Mouse (Mus musculus) naive thymus-derived CD4-positive, alpha-beta T cell, adult 5 months (primary cell): ENCODE data around the gene Tnfrsf12a. TPM values are rescaled to one million over a fixed set of nuclear protein-coding genes. Genes with fewer than 3 reads are reported as not detected.

ENCODE experiments used
- polyA plus RNA-seq: library from polyadenylated mRNA; unstranded; fragments of 100-300 nt; shearing (Covaris generic); gene quantifications from one replicate; pipeline ENCODE4 v1.2.1, GENCODE M21; 2017

Tnfrsf12a gene
- 38.8 TPM for polyA plus RNA-seq

DNA sequence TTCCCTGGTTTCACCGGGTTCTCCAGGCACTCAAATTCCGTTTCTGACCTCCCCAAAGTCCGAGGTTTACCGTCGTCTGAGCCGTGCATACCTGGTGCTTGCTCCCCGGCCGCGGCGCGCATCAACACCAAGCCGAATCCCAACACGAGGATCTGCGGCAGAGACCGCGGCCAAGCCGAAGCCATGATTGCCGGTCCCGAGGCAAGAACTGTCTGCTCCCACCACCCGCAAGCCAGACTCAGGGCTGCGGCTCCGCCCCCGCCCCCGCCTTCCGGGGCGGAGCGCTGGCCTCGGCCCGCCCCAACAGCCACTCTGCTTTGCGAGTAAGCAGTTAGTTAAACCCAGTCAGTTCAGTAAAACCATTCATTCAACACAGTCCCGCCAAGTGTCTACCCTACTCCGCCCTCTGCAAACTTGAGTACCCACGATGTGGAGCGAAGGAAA lies at the start of gene Tnfrsf12a:
TSS of gene Tnfrsf12a (minus strand) at position 233 of the 444 bp plus-strand sequence.

DNA sequence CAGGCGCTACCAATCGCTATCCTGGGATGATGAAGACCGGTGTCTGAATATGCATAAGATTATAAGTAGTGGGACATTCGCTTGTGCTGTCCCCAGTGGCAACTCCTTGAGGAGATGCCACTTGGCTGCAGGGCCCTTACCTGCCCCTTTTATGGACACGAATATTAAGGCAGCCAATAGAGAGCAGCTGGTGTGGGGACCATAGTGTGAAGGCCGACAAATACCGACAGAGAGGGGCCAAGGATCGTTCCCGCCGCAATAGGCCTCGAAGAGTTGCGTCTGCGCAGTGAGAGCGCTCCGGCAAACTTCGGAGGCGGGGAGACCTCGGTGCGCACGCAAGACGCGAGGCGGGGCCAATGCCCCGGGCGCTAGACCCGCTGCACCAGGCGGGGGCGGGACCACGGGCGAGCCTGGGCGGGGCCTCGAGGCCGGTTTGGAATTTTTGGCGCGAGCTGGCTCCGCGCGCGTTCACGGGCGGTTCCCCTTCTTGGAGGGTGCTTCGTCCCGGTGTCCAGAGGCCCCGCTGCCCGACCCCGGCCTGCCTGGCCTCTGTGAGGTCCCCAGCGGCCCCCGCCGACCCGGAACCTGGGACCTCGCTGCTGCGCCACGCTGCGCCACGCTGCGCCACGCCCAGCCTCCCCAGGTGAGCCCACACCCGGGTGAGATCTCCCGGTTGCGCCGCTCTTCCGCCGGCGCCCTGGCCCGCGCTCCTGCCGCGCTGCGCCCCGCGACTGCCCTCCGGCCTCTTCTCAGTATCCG lies 48.9 kb upstream of the Tnfrsf12a start, which contains the start of gene Pkmyt1:
TSS of gene Pkmyt1 (plus strand) at position 338 of the 759 bp plus-strand sequence.

DNA sequence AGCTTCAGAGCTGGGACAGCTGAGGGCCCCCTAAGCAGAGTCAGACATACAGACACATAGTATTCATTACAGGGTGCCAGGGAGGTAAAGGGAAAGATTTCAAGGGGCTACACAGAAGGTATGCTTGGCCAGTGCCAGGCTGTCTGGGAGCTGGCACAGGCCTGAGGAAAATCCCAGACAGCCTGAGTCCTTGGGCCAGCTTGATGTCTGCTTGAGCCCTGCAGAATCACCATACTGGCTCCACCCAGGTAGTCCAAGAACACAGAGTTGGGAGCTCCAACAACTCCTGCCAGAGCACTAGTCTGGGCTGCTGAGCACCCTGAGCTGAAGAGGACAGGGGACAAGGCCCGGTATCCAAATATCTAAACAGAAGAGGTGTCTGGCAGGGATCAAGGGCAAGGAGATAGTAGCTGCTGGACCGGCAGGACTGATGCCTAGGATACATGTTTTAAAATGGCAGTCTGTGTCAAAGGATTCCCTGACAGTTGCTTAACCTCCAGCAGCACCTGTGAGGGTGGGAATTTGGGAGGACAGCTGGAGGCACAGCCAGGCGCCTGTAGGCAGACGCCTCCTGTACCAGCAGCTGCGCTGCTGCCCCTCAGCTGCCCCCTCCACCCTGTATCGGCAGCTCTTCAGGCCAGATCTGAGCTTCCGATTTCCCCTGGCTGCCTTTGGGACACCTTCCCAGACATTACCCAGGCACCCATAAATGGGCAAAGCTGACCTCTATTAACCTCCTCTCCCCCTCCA lies 45.3 kb upstream of the Tnfrsf12a start, which contains the start of gene 1520401A03Rik:
TSS of gene 1520401A03Rik (minus strand) at position 408 of the 750 bp plus-strand sequence.

DNA sequence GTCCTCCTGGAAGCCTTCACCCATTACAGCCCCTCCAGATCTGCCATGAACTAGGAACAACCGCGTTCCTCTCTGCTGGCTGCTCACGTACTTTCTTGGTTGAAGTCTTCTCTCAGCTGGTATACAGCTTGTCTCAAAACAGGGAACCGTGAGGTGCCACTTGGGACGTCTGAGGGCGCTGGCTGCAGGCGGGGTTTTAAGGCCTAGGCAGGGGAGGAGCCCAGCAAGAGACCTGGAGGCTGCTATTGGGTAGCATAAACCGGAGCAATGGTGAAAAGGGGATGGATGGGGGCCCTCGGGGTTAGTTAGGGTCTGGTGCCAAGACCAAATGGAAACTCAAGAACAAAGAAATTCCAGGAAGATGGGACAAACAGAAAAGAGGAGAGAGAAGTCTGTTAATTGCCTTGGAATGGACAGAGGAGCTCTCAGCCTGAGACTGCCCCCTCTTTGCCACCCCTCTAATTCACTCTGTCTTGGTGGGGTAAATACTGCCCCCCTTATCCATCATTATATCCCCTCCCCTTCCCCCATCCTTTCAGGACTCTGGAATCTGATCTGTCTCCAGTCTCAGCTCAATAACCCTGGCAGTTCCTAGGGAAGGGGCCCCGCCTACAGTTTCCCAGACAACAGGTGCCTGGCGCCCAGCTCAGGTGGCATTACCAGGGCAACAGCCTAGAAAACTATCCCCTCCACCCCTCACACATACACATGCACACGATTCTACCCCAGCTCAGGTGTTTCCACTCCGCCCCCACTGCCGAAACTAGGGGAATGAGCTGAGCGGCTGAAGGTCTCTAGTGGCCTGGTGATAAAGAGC lies 6.8 kb upstream of the Tnfrsf12a start, which contains the start of gene Cldn9:
TSS of gene Cldn9 (minus strand) at position 171 of the 817 bp plus-strand sequence.

DNA sequence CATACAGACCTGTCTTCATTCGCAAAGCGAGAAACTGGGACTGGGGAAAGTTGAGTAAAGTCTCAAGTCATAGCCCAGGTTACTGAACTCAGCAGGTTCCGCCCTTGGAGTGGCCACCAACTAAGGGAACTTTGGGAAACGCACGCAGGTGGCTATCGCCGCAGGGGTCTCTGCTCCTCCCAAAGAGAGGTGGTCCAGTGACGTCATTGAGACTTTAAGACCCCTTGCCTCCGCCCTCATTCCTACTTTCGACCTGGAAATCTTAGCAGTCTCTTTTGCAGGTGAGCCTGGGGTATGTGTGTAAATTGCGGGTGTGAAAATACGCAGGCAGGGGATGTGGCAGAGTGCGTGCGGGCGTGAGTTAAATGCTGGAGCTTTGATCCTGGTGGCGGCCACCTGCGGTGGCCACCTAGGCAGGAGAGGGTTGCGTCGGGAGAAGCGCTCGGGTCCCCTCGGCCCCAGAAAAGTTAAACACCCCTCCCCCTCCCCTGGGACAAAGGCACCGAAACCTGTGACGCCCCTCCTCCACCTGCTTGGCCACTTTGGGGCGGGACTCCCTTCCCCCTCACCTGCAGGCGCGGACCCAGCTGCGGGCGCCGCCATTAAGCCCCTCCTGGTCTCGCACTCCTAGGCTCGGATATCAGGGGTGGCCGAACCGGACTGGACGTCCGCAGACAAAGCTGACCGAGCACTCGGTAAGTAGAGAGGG lies 2.0 kb upstream of the Tnfrsf12a start, which contains the start of gene Cldn6:
TSS of gene Cldn6 (plus strand) at position 123 of the 709 bp plus-strand sequence.

DNA sequence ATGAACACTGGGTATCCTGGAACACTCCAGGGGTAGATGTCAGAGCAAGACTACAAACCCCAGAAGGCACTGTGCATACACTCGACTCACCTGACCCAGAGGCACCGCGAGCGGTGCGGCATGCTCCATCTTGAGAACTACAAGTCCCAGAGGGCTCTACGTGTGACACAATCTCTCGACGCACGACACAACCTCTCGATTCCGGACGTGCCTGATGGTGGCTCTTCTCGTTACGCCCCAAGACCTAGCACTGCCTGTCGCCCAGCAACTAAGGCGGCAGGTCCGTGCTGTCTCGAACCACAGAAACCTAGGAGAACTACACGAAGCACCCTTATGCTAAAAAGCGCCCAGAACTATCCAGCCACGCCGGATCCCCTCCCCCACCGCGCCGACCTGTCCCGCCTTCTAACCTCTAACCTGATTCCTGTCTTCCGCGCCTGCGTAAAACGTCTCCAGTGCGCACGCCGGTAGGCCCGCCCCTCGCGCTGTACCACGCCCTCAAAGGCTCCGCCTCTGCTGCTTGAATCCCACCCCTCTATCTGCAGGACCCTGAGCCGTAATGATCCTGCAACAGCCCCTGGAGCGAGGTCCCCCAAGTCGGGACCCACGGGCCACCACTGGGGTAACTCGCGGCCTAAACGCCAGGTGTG lies 3.7 kb downstream of the Tnfrsf12a start, which contains the start of the genes Hcfc1r1 and Thoc6:
TSS of gene Hcfc1r1 (plus strand) at position 173 of the 650 bp plus-strand sequence.
TSS of gene Thoc6 (minus strand) at position 459 of the 650 bp plus-strand sequence.

DNA sequence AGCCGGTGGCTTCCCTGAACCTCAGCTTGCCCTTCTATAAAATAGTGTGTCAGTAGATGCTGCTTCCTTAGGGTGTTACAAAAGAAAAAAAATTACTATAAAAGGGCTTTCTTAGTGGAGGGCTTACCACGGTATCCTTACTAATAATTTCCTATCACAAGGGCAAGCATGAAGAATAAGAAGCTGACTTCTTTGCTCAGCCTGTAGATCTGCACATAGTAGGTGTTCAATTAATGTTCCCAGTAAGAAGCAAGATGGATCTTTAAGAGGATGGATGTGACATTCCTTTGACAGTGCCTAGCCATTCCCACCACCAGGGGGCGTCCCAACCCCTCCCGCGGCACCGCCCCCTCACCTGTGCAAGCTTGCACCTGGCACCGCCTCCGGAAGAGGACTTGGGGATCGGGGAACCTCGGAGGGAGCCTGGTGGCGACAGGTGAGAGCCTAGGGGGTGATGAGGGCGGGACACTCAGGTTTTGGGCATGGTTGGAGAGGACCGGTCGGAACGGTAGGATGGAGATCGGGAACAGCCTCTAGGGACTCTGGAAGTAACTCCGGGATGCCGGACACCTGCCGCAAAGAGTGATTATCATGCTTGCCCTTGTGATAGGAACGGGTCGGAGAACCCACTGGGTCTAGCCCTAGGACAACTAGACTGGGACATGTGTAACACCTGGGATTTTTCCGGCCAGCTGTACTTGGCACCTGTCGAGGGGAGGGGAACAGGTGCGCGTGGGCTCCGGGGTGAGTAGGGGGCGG lies 17.0 kb downstream of the Tnfrsf12a start, which contains the start of gene Bicdl2:
TSS of gene Bicdl2 (plus strand) at position 390 of the 759 bp plus-strand sequence.

DNA sequence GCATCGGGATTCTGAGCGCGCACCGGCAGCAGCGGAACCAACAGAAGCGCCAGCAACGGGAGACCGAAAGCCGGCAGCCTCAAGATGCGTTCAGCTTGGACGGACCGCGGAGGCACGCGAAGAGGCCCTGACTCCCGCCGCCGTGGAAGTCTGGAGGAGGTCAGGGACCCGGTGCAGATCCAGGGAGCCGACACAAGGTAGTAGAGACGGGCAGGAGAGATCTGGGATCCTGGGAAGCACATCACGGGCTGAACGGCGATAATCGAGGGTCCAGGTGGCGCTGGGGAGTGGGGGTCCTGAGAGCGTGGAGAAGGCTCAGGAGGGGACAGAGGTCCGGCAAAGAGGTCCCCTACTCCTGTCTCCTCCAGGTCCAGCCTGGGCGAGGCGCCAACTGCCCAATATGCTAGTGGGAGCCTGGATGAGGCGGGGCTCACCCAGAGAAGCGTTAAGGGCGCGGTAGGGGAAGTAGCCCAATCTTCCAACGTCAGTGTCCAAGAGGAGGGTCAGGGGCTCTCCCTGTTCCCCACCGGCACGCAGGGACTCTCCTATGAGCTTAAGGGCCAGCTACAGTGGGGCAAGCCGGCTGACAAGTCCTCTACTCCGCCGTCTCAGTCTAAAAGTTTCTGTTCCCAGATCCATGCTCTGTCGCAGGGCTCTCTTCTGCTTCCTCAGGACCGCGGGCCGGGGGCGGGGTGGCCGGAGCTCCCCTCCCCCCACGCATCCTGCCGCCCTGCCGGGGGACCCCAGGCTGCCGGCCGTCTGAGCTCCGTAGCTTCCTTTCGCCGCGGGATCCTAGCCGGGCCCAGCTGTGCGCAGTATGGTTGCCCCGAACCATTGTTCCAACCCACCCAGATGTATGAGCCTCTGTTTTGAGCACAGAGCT lies 32.4 kb downstream of the Tnfrsf12a start, which contains the start of gene Mmp25:
TSS of gene Mmp25 (minus strand) at position 665 of the 883 bp plus-strand sequence.

Other genes starting within 250 kb of the Tnfrsf12a start
- not detected for gene Vmn2r117, start 197.8 kb downstream of the Tnfrsf12a start, polyA plus RNA-seq
- gene Zfp213, start 113.2 kb downstream of the Tnfrsf12a start, polyA plus RNA-seq: 8.3 TPM
- not detected for gene Zfp13, start 78.0 kb downstream of the Tnfrsf12a start, polyA plus RNA-seq
- gene Zscan10, start 76.6 kb downstream of the Tnfrsf12a start, polyA plus RNA-seq: 19.6 TPM
- not detected for gene Mmp25, start 32.2 kb downstream of the Tnfrsf12a start, polyA plus RNA-seq
- gene Bicdl2, start 17.0 kb downstream of the Tnfrsf12a start, polyA plus RNA-seq: not detected
- 46.7 TPM for gene Hcfc1r1, start 3.9 kb downstream of the Tnfrsf12a start, polyA plus RNA-seq
- gene Thoc6, start 3.6 kb downstream of the Tnfrsf12a start, polyA plus RNA-seq: 35.4 TPM
- not detected for gene Cldn6, start 1.8 kb upstream of the Tnfrsf12a start, polyA plus RNA-seq
- gene Cldn9, start 6.6 kb upstream of the Tnfrsf12a start, polyA plus RNA-seq: not detected
- 0.27 TPM for gene 1520401A03Rik, start 45.3 kb upstream of the Tnfrsf12a start, polyA plus RNA-seq
- 57.3 TPM for gene Pkmyt1, start 48.9 kb upstream of the Tnfrsf12a start, polyA plus RNA-seq
- gene Paqr4, start 63.4 kb upstream of the Tnfrsf12a start, polyA plus RNA-seq: 1.00 TPM
- gene Kremen2, start 68.4 kb upstream of the Tnfrsf12a start, polyA plus RNA-seq: 0.81 TPM
- 23.4 TPM for gene Flywch1, start 94.1 kb upstream of the Tnfrsf12a start, polyA plus RNA-seq
- not detected for gene Flywch2, start 108.6 kb upstream of the Tnfrsf12a start, polyA plus RNA-seq
- 1,111 TPM for gene Srrm2, start 113.1 kb upstream of the Tnfrsf12a start, polyA plus RNA-seq
- 324 TPM for gene Elob, start 151.7 kb upstream of the Tnfrsf12a start, polyA plus RNA-seq
- gene Prss33, start 158.6 kb upstream of the Tnfrsf12a start, polyA plus RNA-seq: not detected
- gene Prss32, start 166.4 kb upstream of the Tnfrsf12a start, polyA plus RNA-seq: not detected
- not detected for gene Prss41, start 166.7 kb upstream of the Tnfrsf12a start, polyA plus RNA-seq
- not detected for gene Prss21, start 190.6 kb upstream of the Tnfrsf12a start, polyA plus RNA-seq
- gene Dcpp1, start 203.4 kb upstream of the Tnfrsf12a start, polyA plus RNA-seq: not detected
- not detected for gene Dcpp2, start 203.4 kb upstream of the Tnfrsf12a start, polyA plus RNA-seq
- gene Dcpp3, start 240.0 kb upstream of the Tnfrsf12a start, polyA plus RNA-seq: not detected